Mouse (Mus musculus): ENCODE measurements around the gene Lsm4. TPM values are rescaled to one million over a fixed set of nuclear protein-coding genes. Genes with fewer than 3 reads are reported as not detected.

Lsm4 gene
- polyA plus RNA-seq, 1 experiment: 569 TPM

GRCm38 (mm10) chr8:70658897-70659603 is 14.0 kb upstream of the Lsm4 start:
- TF ChIP-seq GATA1 (IDR thresholded peaks at IDR 0.05; ENCODE audit: borderline replicate concordance, low read length): no peak
- TF ChIP-seq FLI1 (IDR thresholded peaks at IDR 0.05; ENCODE audit: low read length): no peak
- H3K27me3 ChIP-seq (replicated peaks): no peaks in the 10 kb centered on the region
- peaks cover 53% of the 10 kb centered on the region for H3K4me1 ChIP-seq
- no peaks in the 10 kb centered on the region for H3K9me3 ChIP-seq
- peaks cover 42% of the 10 kb centered on the region for H3K36me3 ChIP-seq (replicated peaks; ENCODE audit: low read length)
- peak overlapping the region; percentile 99 for H3K4me3 ChIP-seq (replicated peaks)

GRCm38 (mm10) chr8:70659604-70660272 is 13.3 kb upstream of the Lsm4 start:
- peak overlapping the region; percentile 99 for H3K4me3 ChIP-seq (replicated peaks)
- TF ChIP-seq FLI1 (IDR thresholded peaks at IDR 0.05; ENCODE audit: low read length) (no peak), GATA1 (IDR thresholded peaks at IDR 0.05; ENCODE audit: borderline replicate concordance, low read length) (no peak)
- H3K36me3 ChIP-seq (replicated peaks; ENCODE audit: low read length): peaks cover 35% of the 10 kb centered on the region
- H3K4me1 ChIP-seq: peaks cover 47% of the 10 kb centered on the region
- H3K9me3 ChIP-seq: no peaks in the 10 kb centered on the region
- H3K27me3 ChIP-seq (replicated peaks): no peaks in the 10 kb centered on the region

- Histone ChIP-seq H3K9me3 (no peaks in the 10 kb centered on the region), H3K4me1 (peaks cover 44% of the 10 kb centered on the region), H3K27me3 (replicated peaks) (no peaks in the 10 kb centered on the region), H3K4me3 (replicated peaks) (peak within 1 kb of the TSS; percentile 99), H3K36me3 (replicated peaks; ENCODE audit: low read length) (peaks cover 29% of the 10 kb centered on the region)
- TF ChIP-seq FLI1 (IDR thresholded peaks at IDR 0.05; ENCODE audit: low read length) (no peak), GATA1 (IDR thresholded peaks at IDR 0.05; ENCODE audit: borderline replicate concordance, low read length) (no peak)
Measured at GRCm38 (mm10) chr8:70660273-70660725, 12.7 kb upstream of the Lsm4 start, which contains the start of gene Pgpep1. TSS of gene Pgpep1 (minus strand) at chr8:70660388.

GRCm38 (mm10) chr8:70663691-70664090 is 9.4 kb upstream of the Lsm4 start:
- H3K4me1 ChIP-seq: peaks cover 37% of the 10 kb centered on the region
- H3K36me3 ChIP-seq (replicated peaks; ENCODE audit: low read length): no peaks in the 10 kb centered on the region
- H3K9me3 ChIP-seq: no peaks in the 10 kb centered on the region
- H3K4me3 ChIP-seq (replicated peaks): no peak overlapping the region
- H3K27me3 ChIP-seq (replicated peaks): no peaks in the 10 kb centered on the region
- TF ChIP-seq GATA1 (IDR thresholded peaks at IDR 0.05; ENCODE audit: borderline replicate concordance, low read length): no peak
- no peak for TF ChIP-seq FLI1 (IDR thresholded peaks at IDR 0.05; ENCODE audit: low read length)

- TF ChIP-seq FLI1 (IDR thresholded peaks at IDR 0.05; ENCODE audit: low read length): no peak
- no peak for TF ChIP-seq GATA1 (IDR thresholded peaks at IDR 0.05; ENCODE audit: borderline replicate concordance, low read length)
- H3K4me3 ChIP-seq (replicated peaks): no peak overlapping the region
Measured at GRCm38 (mm10) chr8:70664631-70665030, 8.4 kb upstream of the Lsm4 start.

GRCm38 (mm10) chr8:70665599-70665998 is 7.4 kb upstream of the Lsm4 start:
- H3K9me3 ChIP-seq: no peaks in the 10 kb centered on the region
- TF ChIP-seq FLI1 (IDR thresholded peaks at IDR 0.05; ENCODE audit: low read length) (no peak), GATA1 (IDR thresholded peaks at IDR 0.05; ENCODE audit: borderline replicate concordance, low read length) (no peak)
- no peaks in the 10 kb centered on the region for H3K36me3 ChIP-seq (replicated peaks; ENCODE audit: low read length)
- no peak overlapping the region for H3K4me3 ChIP-seq (replicated peaks)
- peaks cover 23% of the 10 kb centered on the region for H3K4me1 ChIP-seq
- H3K27me3 ChIP-seq (replicated peaks): no peaks in the 10 kb centered on the region

More at GRCm38 (mm10) chr8:70664631-70665030, 8.4 kb upstream of the Lsm4 start:
- H3K27me3 ChIP-seq (replicated peaks): no peaks in the 10 kb centered on the region
- peaks cover 32% of the 10 kb centered on the region for H3K4me1 ChIP-seq
- H3K9me3 ChIP-seq: no peaks in the 10 kb centered on the region
- H3K36me3 ChIP-seq (replicated peaks; ENCODE audit: low read length): no peaks in the 10 kb centered on the region

GRCm38 (mm10) chr8:70667071-70667470 is 6.0 kb upstream of the Lsm4 start:
- Histone ChIP-seq H3K36me3 (replicated peaks; ENCODE audit: low read length) (no peaks in the 10 kb centered on the region), H3K4me1 (peaks cover 24% of the 10 kb centered on the region)
- TF ChIP-seq GATA1 (IDR thresholded peaks at IDR 0.05; ENCODE audit: borderline replicate concordance, low read length): no peak
- no peak for TF ChIP-seq FLI1 (IDR thresholded peaks at IDR 0.05; ENCODE audit: low read length)

GRCm38 (mm10) chr8:70671615-70672324 is 1.3 kb upstream of the Lsm4 start:
- H3K4me3 ChIP-seq (replicated peaks): no peak overlapping the region
- TF ChIP-seq FLI1 (IDR thresholded peaks at IDR 0.05; ENCODE audit: low read length): no peak
- no peak for TF ChIP-seq GATA1 (IDR thresholded peaks at IDR 0.05; ENCODE audit: borderline replicate concordance, low read length)
- H3K36me3 ChIP-seq (replicated peaks; ENCODE audit: low read length): peaks cover 8% of the 10 kb centered on the region
- H3K27me3 ChIP-seq (replicated peaks): no peaks in the 10 kb centered on the region
- H3K9me3 ChIP-seq: no peaks in the 10 kb centered on the region
- peaks cover 55% of the 10 kb centered on the region for H3K4me1 ChIP-seq

More at GRCm38 (mm10) chr8:70667071-70667470, 6.0 kb upstream of the Lsm4 start:
- Histone ChIP-seq H3K27me3 (replicated peaks) (no peaks in the 10 kb centered on the region), H3K4me3 (replicated peaks) (no peak overlapping the region), H3K9me3 (no peaks in the 10 kb centered on the region)

- TF ChIP-seq FLI1 (IDR thresholded peaks at IDR 0.05; ENCODE audit: low read length): no peak
- TF ChIP-seq GATA1 (IDR thresholded peaks at IDR 0.05; ENCODE audit: borderline replicate concordance, low read length): no peak
- H3K36me3 ChIP-seq (replicated peaks; ENCODE audit: low read length): peaks cover 14% of the 10 kb centered on the region
- H3K4me3 ChIP-seq (replicated peaks): peak overlapping the region; percentile 95
- H3K4me1 ChIP-seq: peaks cover 58% of the 10 kb centered on the region
- no peaks in the 10 kb centered on the region for H3K9me3 ChIP-seq
- no peaks in the 10 kb centered on the region for H3K27me3 ChIP-seq (replicated peaks)
Measured at GRCm38 (mm10) chr8:70672325-70673078, 546 bp upstream of the Lsm4 start.

Data from megakaryocyte, embryonic 14.5 days (primary cell).